Comparison of ENCODE assay signal across 8 mouse cellular contexts in genomic region chr9:22155614-22156013, GRCm38 (mm10). TPM values are rescaled to one million over a fixed set of nuclear protein-coding genes. Genes with fewer than 3 reads are reported as not detected.
DNase-seq lines count a peak whose midpoint lies in the region; ATAC-seq and TF ChIP-seq lines count a peak whose summit lies in the region.

No protein-coding gene starts in this region.

- DNase-seq in gastrocnemius, adult 2 months: peak; percentile 59
- no peak for DNase-seq in gastrocnemius, adult 8-10 months (ENCODE audit: low spot score in 2 of 2)
- DNase-seq in cerebellum, postnatal 10 days: peak; percentile 85 to 88
- DNase-seq in frontal cortex, postnatal 36 days (ENCODE audit: low spot score in 2 of 2): peak; percentile 53 to 72
- peak; percentile 77 for DNase-seq in limb, embryonic 10.5 days (ENCODE audit: low spot score)
- peak; percentile 95 for DNase-seq in midbrain, embryonic 11.5 days (ENCODE audit: low spot score, missing footprints)
- DNase-seq in spleen, adult 18-20 months: peak; percentile 45 to 72

- WGBS in intestine, embryonic 15.5 days: 21% methylated on average over 10 of the region's 10 CpGs
- WGBS in limb, embryonic 10.5 days: 27% methylated on average over 10 of the region's 10 CpGs
- WGBS in midbrain, embryonic 11.5 days: 29% methylated on average over 10 of the region's 10 CpGs

- H3K27me3 ChIP-seq in intestine, embryonic 15.5 days (replicated peaks): no peaks in the 10 kb centered on the region
- H3K27me3 ChIP-seq in limb, embryonic 10.5 days (ENCODE audit: low read depth, poor library complexity, severe bottlenecking): peaks cover 16% of the 10 kb centered on the region
- no peaks in the 10 kb centered on the region for H3K27me3 ChIP-seq in midbrain, embryonic 11.5 days (ENCODE audit: control insufficient read depth, insufficient read depth, low read length)

- no peaks in the 10 kb centered on the region for H3K36me3 ChIP-seq in intestine, embryonic 15.5 days
- peaks cover 10% of the 10 kb centered on the region for H3K36me3 ChIP-seq in limb, embryonic 10.5 days
- H3K36me3 ChIP-seq in midbrain, embryonic 11.5 days (ENCODE audit: control insufficient read depth, insufficient read depth, low read length): no peaks in the 10 kb centered on the region

- intact Hi-C loops in gastrocnemius, adult 2 months (cut with DNase I): loop anchor here (1.0 to 10.0 kb wide), 4 partner anchors 38 to 151 kb away; partner anchors contain the start of genes Ccdc151, Elof1, Prkcsh and Zfp809

- ATAC-seq in intestine, embryonic 15.5 days: peak; percentile 23
- ATAC-seq in midbrain, embryonic 11.5 days (ENCODE audit: low FRiP score): 0 out of 2 replicates have a peak, but pooled peaks have one; percentile 12

- 0 out of 2 replicates have a peak overlapping the region, but pooled peaks have one; percentile 33 for H3K4me2 ChIP-seq in intestine, embryonic 15.5 days (replicated peaks)
- no peak overlapping the region; the same call in 1 of the 2 replicates for H3K4me2 ChIP-seq in midbrain, embryonic 11.5 days

- H3K27ac ChIP-seq in gastrocnemius, adult 2 months: peak overlapping the region; percentile 96
- no peak overlapping the region for H3K27ac ChIP-seq in intestine, embryonic 15.5 days
- no peak overlapping the region for H3K27ac ChIP-seq in limb, embryonic 10.5 days
- H3K27ac ChIP-seq in midbrain, embryonic 11.5 days (ENCODE audit: low read depth, low read length): no peak overlapping the region

- peak overlapping the region; percentile 88 for H3K4me3 ChIP-seq in gastrocnemius, adult 2 months
- H3K4me3 ChIP-seq in intestine, embryonic 15.5 days (replicated peaks): 0 out of 2 replicates have a peak overlapping the region, but pooled peaks have one; percentile 15
- H3K4me3 ChIP-seq in limb, embryonic 10.5 days: peak overlapping the region; percentile 69
- no peak overlapping the region for H3K4me3 ChIP-seq in midbrain, embryonic 11.5 days (ENCODE audit: low read depth, low read length)

- no peaks in the 10 kb centered on the region for H3K9me3 ChIP-seq in intestine, embryonic 15.5 days
- H3K9me3 ChIP-seq in limb, embryonic 10.5 days (replicated peaks): no peaks in the 10 kb centered on the region
- no peaks in the 10 kb centered on the region for H3K9me3 ChIP-seq in midbrain, embryonic 11.5 days (ENCODE audit: control insufficient read depth, low read length)

- H3K9ac ChIP-seq in intestine, embryonic 15.5 days: no peak overlapping the region
- no peak overlapping the region for H3K9ac ChIP-seq in midbrain, embryonic 11.5 days (ENCODE audit: low read length)

- peaks cover 16% of the 10 kb centered on the region for H3K4me1 ChIP-seq in intestine, embryonic 15.5 days (replicated peaks)
- peaks cover 18% of the 10 kb centered on the region for H3K4me1 ChIP-seq in limb, embryonic 10.5 days
- peaks cover 6% of the 10 kb centered on the region for H3K4me1 ChIP-seq in midbrain, embryonic 11.5 days (ENCODE audit: control insufficient read depth, insufficient read depth, low read length)

- peak; percentile 97 for TF ChIP-seq CTCF in gastrocnemius, adult 2 months (IDR thresholded peaks at IDR 0.05)

RNA-seq across cellular contexts. Expression of gene Pigyl, which starts 1.0 kb away (rescaled TPM):
- total RNA-seq in gastrocnemius, adult 2 months (2021): 10 to 100 TPM; 34.7 to 41.3 TPM
- total RNA-seq in gastrocnemius, adult 8-10 months (2022): 10 to 100 TPM; 30.6 to 39.5 (median 34.8) TPM
- polyA plus RNA-seq in intestine, embryonic 15.5 days (2015; fragmentation: Nextera tagmentation; extraction: Ambion mirVana): 88.6 and 90.0 TPM in 2 replicates
- polyA plus RNA-seq in limb, embryonic 10.5 days (2016; fragmentation: Nextera tagmentation; extraction: Ambion mirVana): 47.1 and 47.3 TPM in 2 replicates
- polyA plus RNA-seq in midbrain, embryonic 11.5 days (2014; fragmentation: Nextera tagmentation; extraction: Ambion mirVana): 63.9 and 66.6 TPM in 2 replicates

RNA-seq across cellular contexts. Expression of gene Acp5, which starts 20.1 kb away (rescaled TPM):
- 1 to 10 TPM in 1 of 2 experiments, under 1 TPM in 1; 0.23 to 1.5 TPM for total RNA-seq in gastrocnemius, adult 2 months (2021)
- total RNA-seq in gastrocnemius, adult 8-10 months (2022): 1 to 10 TPM in 2 of 4 experiments, under 1 TPM in 2; 0.17 to 2.9 (median 1.4) TPM
- 39.0 and 49.8 TPM in 2 replicates for polyA plus RNA-seq in intestine, embryonic 15.5 days (2015; fragmentation: Nextera tagmentation; extraction: Ambion mirVana)
- 16.7 and 22.9 TPM in 2 replicates for polyA plus RNA-seq in limb, embryonic 10.5 days (2016; fragmentation: Nextera tagmentation; extraction: Ambion mirVana)
- 15.4 and 19.7 TPM in 2 replicates for polyA plus RNA-seq in midbrain, embryonic 11.5 days (2014; fragmentation: Nextera tagmentation; extraction: Ambion mirVana)

RNA-seq across cellular contexts. Expression of gene Zfp872, which starts 32.3 kb away (rescaled TPM):
- total RNA-seq in gastrocnemius, adult 2 months (2021): not detected
- total RNA-seq in gastrocnemius, adult 8-10 months (2022): not detected
- 0.29 and 0.90 TPM in 2 replicates for polyA plus RNA-seq in intestine, embryonic 15.5 days (2015; fragmentation: Nextera tagmentation; extraction: Ambion mirVana)
- 0.10 and 0.18 TPM in 2 replicates for polyA plus RNA-seq in limb, embryonic 10.5 days (2016; fragmentation: Nextera tagmentation; extraction: Ambion mirVana)
- polyA plus RNA-seq in midbrain, embryonic 11.5 days (2014; fragmentation: Nextera tagmentation; extraction: Ambion mirVana): 0.17 and 0.23 TPM in 2 replicates

RNA-seq across cellular contexts. Expression of gene Elof1, which starts 38.6 kb away (rescaled TPM):
- total RNA-seq in gastrocnemius, adult 2 months (2021): 10 to 100 TPM; 35.0 to 39.5 TPM
- 10 to 100 TPM; 37.2 to 44.8 (median 43.2) TPM for total RNA-seq in gastrocnemius, adult 8-10 months (2022)
- polyA plus RNA-seq in intestine, embryonic 15.5 days (2015; fragmentation: Nextera tagmentation; extraction: Ambion mirVana): 143 and 157 TPM in 2 replicates
- polyA plus RNA-seq in limb, embryonic 10.5 days (2016; fragmentation: Nextera tagmentation; extraction: Ambion mirVana): 233 and 257 TPM in 2 replicates
- 208 and 225 TPM in 2 replicates for polyA plus RNA-seq in midbrain, embryonic 11.5 days (2014; fragmentation: Nextera tagmentation; extraction: Ambion mirVana)

RNA-seq across cellular contexts. Expression of gene Cnn1, which starts 56.6 kb away (rescaled TPM):
- 1 to 10 TPM; 3.0 to 3.5 TPM for total RNA-seq in gastrocnemius, adult 2 months (2021)
- total RNA-seq in gastrocnemius, adult 8-10 months (2022): 1 to 10 TPM; 1.7 to 4.9 (median 2.1) TPM
- polyA plus RNA-seq in intestine, embryonic 15.5 days (2015; fragmentation: Nextera tagmentation; extraction: Ambion mirVana): 281 and 303 TPM in 2 replicates
- polyA plus RNA-seq in limb, embryonic 10.5 days (2016; fragmentation: Nextera tagmentation; extraction: Ambion mirVana): 0.89 and 2.4 TPM in 2 replicates
- polyA plus RNA-seq in midbrain, embryonic 11.5 days (2014; fragmentation: Nextera tagmentation; extraction: Ambion mirVana): 1.3 and 1.6 TPM in 2 replicates

Comparison
In these comparisons a context has a peak if more than half of its experiments do, and no peak if none do; other contexts are left out.
1. DNase-seq: peak in gastrocnemius, adult 2 months (single experiment), cerebellum, postnatal 10 days (2 of 2), frontal cortex, postnatal 36 days (2 of 2), limb, embryonic 10.5 days (single experiment), midbrain, embryonic 11.5 days (single experiment) and spleen, adult 18-20 months (2 of 2); none in gastrocnemius, adult 8-10 months (0 of 2).